Mouse (Mus musculus) bone marrow, adult 2 months (tissue): ENCODE results near the gene Ppip5k1.

Experiments used
- CTCF ChIP-seq: fragments of 200-500 bp; IDR thresholded peaks from 2 replicates; pipeline ENCODE4 v1.5.1; 2011; ENCODE audit warnings: low read length, control low read depth; ENCODE audit not compliant: control insufficient read depth, insufficient read depth
- POLR2A ChIP-seq: fragments of 200-500 bp; IDR thresholded peaks from 2 replicates; pipeline ENCODE4 v1.6.1; 2011; ENCODE audit warnings: low read depth, mild to moderate bottlenecking, control low read depth, low read length, borderline replicate concordance; ENCODE audit not compliant: control insufficient read depth

DNA sequence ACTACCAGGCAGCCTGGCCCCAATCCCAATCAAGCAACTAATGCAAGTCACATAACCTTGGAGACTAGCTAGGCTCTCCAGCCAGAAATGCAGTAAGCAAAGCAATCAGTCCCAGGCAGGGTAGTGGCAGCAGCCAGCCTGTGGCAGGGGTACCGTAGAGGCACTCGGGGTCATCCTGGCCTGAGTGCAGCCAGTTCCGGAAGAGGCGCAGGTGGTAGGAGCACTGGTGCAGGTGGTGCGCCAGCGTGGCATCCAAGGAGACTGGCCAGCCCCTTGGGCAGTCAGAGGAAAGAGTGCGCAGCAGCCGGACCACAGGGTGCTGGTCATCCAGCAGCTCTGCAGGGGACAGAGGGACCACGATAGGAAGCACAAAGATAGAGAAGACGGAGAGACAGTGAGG, 32.2 kb downstream of the Ppip5k1 start:
- TF ChIP-seq POLR2A (no peak), CTCF (no peak)
